ENCODE assay signal across 9 mouse cellular contexts in genomic region chr11:5505856-5506575, GRCm38 (mm10). TPM values are rescaled to one million over a fixed set of nuclear protein-coding genes. Genes with fewer than 3 reads are reported as not detected.
DNase-seq lines count a peak whose midpoint lies in the region; ATAC-seq lines count a peak whose summit lies in the region.
"Had no signal": no experiment of that assay in that cellular context is flagged by ENCODE, and none has a peak within 500 bp of the region (broad histone marks: within the 10 kb centered on the region; RNA-seq: fewer than 3 reads in every experiment).

No protein-coding gene starts in this region.

- no peaks in the 10 kb centered on the region for H3K27me3 ChIP-seq in hindbrain, embryonic 10.5 days (ENCODE audit: insufficient read depth, poor library complexity, severe bottlenecking)
- no peaks in the 10 kb centered on the region for H3K27me3 ChIP-seq in hindbrain, embryonic 16.5 days (replicated peaks; ENCODE audit: control insufficient read depth, insufficient read depth, low read length)
- H3K27me3 ChIP-seq in embryonic facial prominence, embryonic 10.5 days (replicated peaks; ENCODE audit: low read depth, poor library complexity, severe bottlenecking), result no peaks in the 10 kb centered on the region
- H3K27me3 ChIP-seq in liver, embryonic 15.5 days, result no peaks in the 10 kb centered on the region
- H3K27me3 ChIP-seq: Patski had no signal

- no peak for ATAC-seq in hindbrain, embryonic 16.5 days
- peak; percentile 55 for ATAC-seq in liver, embryonic 15.5 days (ENCODE audit: insufficient read depth)
- ATAC-seq: Patski had no signal

- peak overlapping the region; percentile 67; the same call in 1 of the 2 replicates for H3K27ac ChIP-seq in hindbrain, embryonic 10.5 days
- no peak overlapping the region for H3K27ac ChIP-seq in hindbrain, embryonic 16.5 days (ENCODE audit: low read depth, low read length)
- H3K27ac ChIP-seq in embryonic facial prominence, embryonic 10.5 days (replicated peaks), result peak overlapping the region; percentile 55
- H3K27ac ChIP-seq in liver, embryonic 15.5 days (replicated peaks), result peak overlapping the region; percentile 66

- DNase-seq in hindbrain, embryonic 10.5 days (ENCODE audit: low spot score), result peak; percentile 35
- peak; percentile 45 for DNase-seq in embryonic facial prominence, embryonic 10.5 days (ENCODE audit: low spot score)
- peak; percentile 81 for DNase-seq in induced T-regulatory cell, adult 2 months (ENCODE audit: low read depth)
- DNase-seq in thymus, postnatal 0 days (ENCODE audit: low spot score), result peak; percentile 65
- no peak for DNase-seq in layer of hippocampus, adult 11-12 months (ENCODE audit: low spot score)
- no peak for DNase-seq in right cerebral cortex, postnatal 4 days

- H3K9ac ChIP-seq in hindbrain, embryonic 16.5 days (ENCODE audit: low read depth, low read length), result no peak overlapping the region
- no peak overlapping the region for H3K9ac ChIP-seq in liver, embryonic 15.5 days

- peaks cover 7% of the 10 kb centered on the region for H3K4me1 ChIP-seq in hindbrain, embryonic 10.5 days (replicated peaks)
- H3K4me1 ChIP-seq in hindbrain, embryonic 16.5 days (ENCODE audit: control insufficient read depth, insufficient read depth, low read depth, low read length), result no peaks in the 10 kb centered on the region
- peaks cover 15% of the 10 kb centered on the region for H3K4me1 ChIP-seq in embryonic facial prominence, embryonic 10.5 days
- H3K4me1 ChIP-seq in liver, embryonic 15.5 days (replicated peaks), result peaks cover 39% of the 10 kb centered on the region

- H3K4me3 ChIP-seq in hindbrain, embryonic 10.5 days, result peak overlapping the region; percentile 29
- no peak overlapping the region for H3K4me3 ChIP-seq in hindbrain, embryonic 16.5 days (ENCODE audit: low read length)
- H3K4me3 ChIP-seq in embryonic facial prominence, embryonic 10.5 days, result peak overlapping the region; percentile 36
- peak overlapping the region; percentile 40 for H3K4me3 ChIP-seq in liver, embryonic 15.5 days (replicated peaks)

- H3K4me2 ChIP-seq in hindbrain, embryonic 16.5 days (ENCODE audit: low read length), result no peak overlapping the region; the same call in 1 of the 2 replicates
- H3K4me2 ChIP-seq in liver, embryonic 15.5 days, result peak overlapping the region; percentile 61

- H3K9me3 ChIP-seq in hindbrain, embryonic 10.5 days, result no peaks in the 10 kb centered on the region
- H3K9me3 ChIP-seq in hindbrain, embryonic 16.5 days (ENCODE audit: control insufficient read depth, low read length), result no peaks in the 10 kb centered on the region
- H3K9me3 ChIP-seq in embryonic facial prominence, embryonic 10.5 days, result no peaks in the 10 kb centered on the region
- no peaks in the 10 kb centered on the region for H3K9me3 ChIP-seq in liver, embryonic 15.5 days (replicated peaks)

- H3K36me3 ChIP-seq in hindbrain, embryonic 10.5 days, result no peaks in the 10 kb centered on the region
- H3K36me3 ChIP-seq in hindbrain, embryonic 16.5 days (ENCODE audit: control insufficient read depth, insufficient read depth, low read length), result no peaks in the 10 kb centered on the region
- H3K36me3 ChIP-seq in embryonic facial prominence, embryonic 10.5 days (replicated peaks), result no peaks in the 10 kb centered on the region
- H3K36me3 ChIP-seq in liver, embryonic 15.5 days (replicated peaks), result no peaks in the 10 kb centered on the region

- WGBS in hindbrain, embryonic 10.5 days, result 24% methylated on average over 18 of the region's 18 CpGs
- WGBS in hindbrain, embryonic 16.5 days, result 34% methylated on average over 18 of the region's 18 CpGs
- 28% methylated on average over 18 of the region's 18 CpGs for WGBS in embryonic facial prominence, embryonic 10.5 days
- 7% methylated on average over 18 of the region's 18 CpGs for WGBS in liver, embryonic 15.5 days (ENCODE audit: insufficient replicate concordance)

RNA-seq across cellular contexts. Expression of gene Xbp1, which starts 14.4 kb away (rescaled TPM):
- 126 and 131 TPM in 2 replicates for polyA plus RNA-seq in hindbrain, embryonic 10.5 days (2016; fragmentation: Nextera tagmentation; extraction: Ambion mirVana)
- polyA plus RNA-seq in hindbrain, embryonic 16.5 days (2015; fragmentation: Nextera tagmentation; extraction: Ambion mirVana), result 148 TPM in 2 replicates
- polyA plus RNA-seq in embryonic facial prominence, embryonic 10.5 days (2016; fragmentation: Nextera tagmentation; extraction: Ambion mirVana), result 119 and 129 TPM in 2 replicates
- polyA plus RNA-seq in liver, embryonic 15.5 days (2015; fragmentation: Nextera tagmentation; extraction: Ambion mirVana), result 109 and 117 TPM in 2 replicates
- polyA plus RNA-seq in thymus, postnatal 0 days (2015; fragmentation: Nextera tagmentation; extraction: Ambion mirVana), result 194 and 213 TPM in 2 replicates

RNA-seq across cellular contexts. Expression of gene Ccdc117, which starts 36.0 kb away (rescaled TPM):
- polyA plus RNA-seq in hindbrain, embryonic 10.5 days (2016; fragmentation: Nextera tagmentation; extraction: Ambion mirVana), result 23.0 and 26.7 TPM in 2 replicates
- 7.4 and 10.3 TPM in 2 replicates for polyA plus RNA-seq in hindbrain, embryonic 16.5 days (2015; fragmentation: Nextera tagmentation; extraction: Ambion mirVana)
- polyA plus RNA-seq in embryonic facial prominence, embryonic 10.5 days (2016; fragmentation: Nextera tagmentation; extraction: Ambion mirVana), result 28.7 and 33.2 TPM in 2 replicates
- polyA plus RNA-seq in liver, embryonic 15.5 days (2015; fragmentation: Nextera tagmentation; extraction: Ambion mirVana), result 8.1 and 8.8 TPM in 2 replicates
- polyA plus RNA-seq in thymus, postnatal 0 days (2015; fragmentation: Nextera tagmentation; extraction: Ambion mirVana), result 17.7 and 18.5 TPM in 2 replicates

Comparison
In these comparisons a context has a peak if more than half of its experiments do, and no peak if none do; other contexts are left out.
1. DNase-seq: peak in hindbrain, embryonic 10.5 days (single experiment), embryonic facial prominence, embryonic 10.5 days (single experiment), induced T-regulatory cell, adult 2 months (single experiment) and thymus, postnatal 0 days (single experiment); none in layer of hippocampus, adult 11-12 months (single experiment) and right cerebral cortex, postnatal 4 days (single experiment).